Mouse (Mus musculus) stomach, postnatal 0 days (tissue): Measurements from ENCODE around the gene Nsg2.

Experiments
- CTCF ChIP-seq: IDR thresholded peaks from 2 replicates; pipeline ENCODE4 v1.5.1; 2016; ENCODE audit warnings: antibody characterized with exemption, low read depth, mild to moderate bottlenecking, moderate library complexity
- EP300 ChIP-seq: optimal IDR thresholded peaks from 2 replicates; pipeline ENCODE3; 2016; ENCODE audit warnings: antibody characterized with exemption

GRCm38 (mm10) chr11:32000281-32000680 lies at the start of gene Nsg2:
- peak; percentile 86 for TF ChIP-seq CTCF
- no peak for TF ChIP-seq EP300
